In genomic region chr4:47279085-47279707, GRCm38 (mm10) we compare ENCODE assay signal across 18 mouse cellular contexts.
DNase-seq lines count a peak whose midpoint lies in the region; ATAC-seq and TF ChIP-seq lines count a peak whose summit lies in the region.
"Had no signal": no experiment of that assay in that cellular context is flagged by ENCODE, and none has a peak within 500 bp of the region (broad histone marks: within the 10 kb centered on the region; RNA-seq: fewer than 3 reads in every experiment).

No protein-coding gene starts in this region.

- no peak overlapping the region for H3K4me3 ChIP-seq in gastrocnemius, adult 2 months
- no peak overlapping the region for H3K4me3 ChIP-seq in lung, embryonic 14.5 days (ENCODE audit: low read depth, low read length)
- H3K4me3 ChIP-seq in lung, adult 2 months (replicated peaks; ENCODE audit: extremely low read depth, low read depth, low read length) = no peak overlapping the region
- no peak overlapping the region for H3K4me3 ChIP-seq in embryonic facial prominence, embryonic 15.5 days (replicated peaks)
- no peak overlapping the region for H3K4me3 ChIP-seq in neural tube, embryonic 13.5 days
- H3K4me3 ChIP-seq: embryonic facial prominence, embryonic 12.5 days; limb, embryonic 15.5 days had no signal

- 61% methylated on average over 10 of the region's 10 CpGs for WGBS in lung, embryonic 14.5 days
- WGBS in lung, adult 2 months = 82% methylated on average over 10 of the region's 10 CpGs
- 48% methylated on average over 10 of the region's 10 CpGs for WGBS in embryonic facial prominence, embryonic 15.5 days
- WGBS in neural tube, embryonic 13.5 days = 33% methylated on average over 10 of the region's 10 CpGs

- no peak for TF ChIP-seq POLR2A in lung, adult 2 months (IDR thresholded peaks at IDR 0.05; ENCODE audit: borderline replicate concordance, extremely low read depth, low read depth, low read length)

- H3K9me3 ChIP-seq in lung, embryonic 14.5 days (ENCODE audit: low read depth, low read length) = no peaks in the 10 kb centered on the region
- H3K9me3 ChIP-seq in embryonic facial prominence, embryonic 15.5 days (replicated peaks) = no peaks in the 10 kb centered on the region
- H3K9me3 ChIP-seq in neural tube, embryonic 13.5 days = no peaks in the 10 kb centered on the region
- H3K9me3 ChIP-seq: embryonic facial prominence, embryonic 12.5 days; limb, embryonic 15.5 days had no signal

- H3K27me3 ChIP-seq in lung, embryonic 14.5 days (ENCODE audit: insufficient read depth, low read length) = no peaks in the 10 kb centered on the region
- H3K27me3 ChIP-seq in embryonic facial prominence, embryonic 15.5 days = no peaks in the 10 kb centered on the region
- H3K27me3 ChIP-seq in neural tube, embryonic 13.5 days = no peaks in the 10 kb centered on the region
- H3K27me3 ChIP-seq: embryonic facial prominence, embryonic 12.5 days had no signal

- H3K4me2 ChIP-seq in lung, embryonic 14.5 days = no peak overlapping the region
- no peak overlapping the region for H3K4me2 ChIP-seq in embryonic facial prominence, embryonic 15.5 days (replicated peaks)
- no peak overlapping the region for H3K4me2 ChIP-seq in neural tube, embryonic 13.5 days
- H3K4me2 ChIP-seq: embryonic facial prominence, embryonic 12.5 days; heart, embryonic 11.5 days; limb, embryonic 15.5 days had no signal

- peak; percentile 20 for DNase-seq in gastrocnemius, adult 2 months
- DNase-seq in gastrocnemius, postnatal 14 days = no peak
- DNase-seq in lung, embryonic 14.5 days = peak; percentile 48
- no peak for DNase-seq in lung, adult 2 months
- DNase-seq in heart, postnatal 25 days (ENCODE audit: low spot score) = no peak
- no peak for DNase-seq in MN1 (ENCODE audit: low spot score)
- DNase-seq: adrenal gland, postnatal 14 days; B cell, adult 2 months; cerebellum, postnatal 25 days; gastrocnemius, postnatal 36 days; lung, postnatal 10 days; right cerebral cortex, postnatal 14 days; thymus, adult 18-20 months had no signal

- peak overlapping the region; percentile 43 for H3K27ac ChIP-seq in gastrocnemius, adult 2 months
- H3K27ac ChIP-seq in lung, embryonic 14.5 days (ENCODE audit: low read depth) = no peak overlapping the region
- 0 out of 2 replicates have a peak overlapping the region, but pooled peaks have one; percentile 22 for H3K27ac ChIP-seq in embryonic facial prominence, embryonic 15.5 days (replicated peaks)
- H3K27ac ChIP-seq in neural tube, embryonic 13.5 days (replicated peaks) = peak overlapping the region; percentile 73
- H3K27ac ChIP-seq: embryonic facial prominence, embryonic 12.5 days; limb, embryonic 15.5 days had no signal

- no peak overlapping the region for H3K9ac ChIP-seq in lung, embryonic 14.5 days
- no peak overlapping the region for H3K9ac ChIP-seq in embryonic facial prominence, embryonic 15.5 days
- no peak overlapping the region for H3K9ac ChIP-seq in neural tube, embryonic 13.5 days
- H3K9ac ChIP-seq: embryonic facial prominence, embryonic 12.5 days; limb, embryonic 15.5 days had no signal

- intact Hi-C loops in gastrocnemius, adult 2 months (cut with DNase I) = no loop called here
- intact Hi-C loops in gastrocnemius, postnatal 14 days (cut with DNase I; ENCODE audit: low total_unique reads) = no loop called here
- intact Hi-C loops in heart, postnatal 25 days (cut with DNase I) = no loop called here

- TF ChIP-seq CTCF in gastrocnemius, adult 2 months (IDR thresholded peaks at IDR 0.05) = no peak
- no peak for TF ChIP-seq CTCF in lung, embryonic 14.5 days (IDR thresholded peaks at IDR 0.05; ENCODE audit: low read depth)
- TF ChIP-seq CTCF in lung, adult 2 months (IDR thresholded peaks at IDR 0.05; ENCODE audit: insufficient read depth, low read length) = no peak

- 0 out of 2 replicates have a peak, but pooled peaks cover 3% of the 10 kb centered on the region for H3K4me1 ChIP-seq in lung, embryonic 14.5 days (ENCODE audit: insufficient read depth)
- no peaks in the 10 kb centered on the region for H3K4me1 ChIP-seq in lung, adult 2 months (ENCODE audit: control insufficient read depth, insufficient read depth, low read length)
- H3K4me1 ChIP-seq in embryonic facial prominence, embryonic 15.5 days = peaks cover 5% of the 10 kb centered on the region; the same call in 1 of the 2 replicates
- peaks cover 17% of the 10 kb centered on the region for H3K4me1 ChIP-seq in neural tube, embryonic 13.5 days (replicated peaks)
- H3K4me1 ChIP-seq: embryonic facial prominence, embryonic 12.5 days had no signal

- peak; percentile 40; the same call in 1 of the 2 replicates for ATAC-seq in lung, embryonic 14.5 days (ENCODE audit: insufficient read depth)
- ATAC-seq in embryonic facial prominence, embryonic 15.5 days (ENCODE audit: insufficient number of reproducible peaks, low FRiP score, low TSS enrichment, low read depth) = peak; percentile 74
- ATAC-seq in neural tube, embryonic 13.5 days (ENCODE audit: low read depth) = peak; percentile 95

- no peaks in the 10 kb centered on the region for H3K36me3 ChIP-seq in lung, embryonic 14.5 days (ENCODE audit: insufficient read depth)
- no peaks in the 10 kb centered on the region for H3K36me3 ChIP-seq in embryonic facial prominence, embryonic 15.5 days
- H3K36me3 ChIP-seq in neural tube, embryonic 13.5 days = no peaks in the 10 kb centered on the region
- H3K36me3 ChIP-seq: embryonic facial prominence, embryonic 12.5 days had no signal

Comparison
In these comparisons a context has a peak if more than half of its experiments do, and no peak if none do; other contexts are left out.
1. DNase-seq: peak in gastrocnemius, adult 2 months (single experiment) and lung, embryonic 14.5 days (single experiment); none in gastrocnemius, postnatal 14 days (single experiment), lung, adult 2 months (single experiment), heart, postnatal 25 days (single experiment) and MN1 (single experiment).
2. ATAC-seq: peak in every context shown above with its lines; median percentile 95 in neural tube, embryonic 13.5 days; 74 in embryonic facial prominence, embryonic 15.5 days; 40 in lung, embryonic 14.5 days.